8 mouse cellular contexts compared by ENCODE assay signal in genomic region chr14:96518954-96519682, GRCm38 (mm10). TPM values are rescaled to one million over a fixed set of nuclear protein-coding genes. Genes with fewer than 3 reads are reported as not detected.
DNase-seq lines count a peak whose midpoint lies in the region; ATAC-seq lines count a peak whose summit lies in the region.
"Had no signal": no experiment of that assay in that cellular context is flagged by ENCODE, and none has a peak within 500 bp of the region (broad histone marks: within the 10 kb centered on the region; RNA-seq: fewer than 3 reads in every experiment).

Gene Klhl1, minus strand, starts transcription at chr14:96519102.

- peak within 1 kb of the TSS; percentile 72 for H3K4me2 ChIP-seq in lung, embryonic 15.5 days

- 44% methylated on average over 13 of the region's 13 CpGs for WGBS in lung, embryonic 15.5 days
- 51% methylated on average over 13 of the region's 13 CpGs for WGBS in forebrain, embryonic 10.5 days

- H3K9ac ChIP-seq in lung, embryonic 15.5 days = no peak within 1 kb of the TSS

- H3K27me3 ChIP-seq in lung, embryonic 15.5 days = peaks cover 16% of the 10 kb centered on the region; the same call in 1 of the 2 replicates
- peaks cover 31% of the 10 kb centered on the region for H3K27me3 ChIP-seq in forebrain, embryonic 10.5 days (ENCODE audit: poor library complexity, severe bottlenecking)

- no peaks in the 10 kb centered on the region for H3K36me3 ChIP-seq in lung, embryonic 15.5 days
- H3K36me3 ChIP-seq in forebrain, embryonic 10.5 days (replicated peaks) = no peaks in the 10 kb centered on the region

- no peaks in the 10 kb centered on the region for H3K9me3 ChIP-seq in lung, embryonic 15.5 days
- H3K9me3 ChIP-seq in forebrain, embryonic 10.5 days = no peaks in the 10 kb centered on the region

- intact Hi-C loops in left cerebral cortex, postnatal 4 days (cut with DNase I) = loop anchor here (10.0 kb wide), 1 partner anchor 386 kb away; no protein-coding TSS in a partner anchor

- H3K27ac ChIP-seq in lung, embryonic 15.5 days = no peak within 1 kb of the TSS
- peak within 1 kb of the TSS; percentile 72 for H3K27ac ChIP-seq in forebrain, embryonic 10.5 days

- DNase-seq in lung, postnatal 4 days = no peak
- DNase-seq in forebrain, embryonic 10.5 days (ENCODE audit: extremely low spot score, low spot score) = no peak
- DNase-seq in left cerebral cortex, postnatal 4 days = peak; percentile 48
- peak; percentile 37 to 41 for DNase-seq in right cerebral cortex, adult 2 months (ENCODE audit: low spot score in 2 of 2)
- no peak for DNase-seq in spleen, postnatal 10 days (ENCODE audit: low spot score in 2 of 2)

- no peaks in the 10 kb centered on the region; the same call in 1 of the 2 replicates for H3K4me1 ChIP-seq in lung, embryonic 15.5 days
- H3K4me1 ChIP-seq in forebrain, embryonic 10.5 days = peaks cover 17% of the 10 kb centered on the region

- ATAC-seq in lung, embryonic 15.5 days (ENCODE audit: borderline replicate concordance, extremely low read depth, low FRiP score, low TSS enrichment) = no peak; the same call in 1 of the 2 replicates
- ATAC-seq in erythroid progenitor cell, adult 5-6 weeks (replicated peaks; ENCODE audit: low FRiP score, poor library complexity, severe bottlenecking) = no peak

- peak within 1 kb of the TSS; percentile 26 for H3K4me3 ChIP-seq in lung, embryonic 15.5 days
- peak within 1 kb of the TSS; percentile 65 for H3K4me3 ChIP-seq in forebrain, embryonic 10.5 days

RNA-seq across cellular contexts. Expression of gene Klhl1, which starts in this region (rescaled TPM):
- not detected in 2 replicates for polyA plus RNA-seq in lung, embryonic 15.5 days (2015; fragmentation: Nextera tagmentation; extraction: Ambion mirVana)
- polyA plus RNA-seq in forebrain, embryonic 10.5 days (2016; fragmentation: Nextera tagmentation; extraction: Ambion mirVana) = 0.05 and 0.06 TPM in 2 replicates
- total RNA-seq in left cerebral cortex, postnatal 4 days (2021) = 10 to 100 TPM; 12.4 to 15.5 TPM
- not detected in 2 replicates for total RNA-seq in erythroid progenitor cell, adult 5-6 weeks (2015; ENCODE audit: low replicate concordance)
- not detected in 2 replicates for total RNA-seq in erythroid progenitor cell, adult 5-6 weeks (2017; ENCODE audit: low replicate concordance)
- total RNA-seq: liver, adult 2 months had no signal
- polyA plus RNA-seq: liver, adult 2 months had no signal

Comparison
In these comparisons a context has a peak if more than half of its experiments do, and no peak if none do; other contexts are left out.
1. RNA of gene Klhl1 (total RNA-seq): 12.4 to 15.5 TPM in left cerebral cortex, postnatal 4 days; not detected in erythroid progenitor cell, adult 5-6 weeks; every median in the first group is over 10 times any median in the second.
2. DNase-seq: peak in left cerebral cortex, postnatal 4 days (single experiment) and right cerebral cortex, adult 2 months (2 of 2); none in lung, postnatal 4 days (0 of 2), forebrain, embryonic 10.5 days (single experiment) and spleen, postnatal 10 days (0 of 2).